In the genomic region with DNA sequence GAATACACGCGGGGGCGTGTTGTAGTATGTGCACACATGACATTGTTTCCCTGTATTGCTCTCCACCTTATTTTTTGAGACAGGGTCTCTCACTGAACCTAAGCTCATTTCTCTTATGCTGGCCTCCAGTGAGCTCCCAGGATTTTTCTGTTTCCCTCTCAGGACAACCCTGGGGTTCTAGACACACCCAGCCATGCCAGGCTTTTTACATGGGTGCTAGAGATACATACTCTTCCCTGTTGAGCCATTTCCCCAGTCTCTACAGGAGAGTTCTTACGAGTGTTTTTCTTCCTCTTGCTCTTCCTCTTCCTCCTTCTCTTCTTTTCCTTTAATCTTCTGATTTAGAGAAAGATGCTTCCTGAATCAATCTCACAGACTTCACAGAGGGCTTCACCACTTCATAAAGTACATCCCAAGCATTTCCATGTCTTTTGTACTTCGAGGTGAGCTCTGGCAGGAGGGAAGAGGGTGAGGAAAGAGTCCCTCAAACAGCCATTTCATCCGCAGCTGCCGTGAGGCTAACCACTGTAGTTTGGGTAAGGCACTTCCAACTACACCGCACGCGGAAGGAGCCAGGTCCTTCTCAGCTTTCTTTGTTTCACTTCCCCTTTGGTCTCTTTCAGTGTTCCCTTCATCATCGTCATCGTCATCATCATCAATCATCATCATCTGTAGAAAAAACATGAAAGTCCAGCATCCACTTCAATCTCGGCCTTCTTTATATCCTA, we compare ENCODE assay signal across 31 mouse cellular contexts. TPM values are rescaled to one million over a fixed set of nuclear protein-coding genes. Genes with fewer than 3 reads are reported as not detected.
DNase-seq lines count a peak whose midpoint lies in the region; ATAC-seq and TF ChIP-seq lines count a peak whose summit lies in the region.
"Had no signal": no experiment of that assay in that cellular context is flagged by ENCODE, and none has a peak within 500 bp of the region (broad histone marks: within the 10 kb centered on the region; RNA-seq: fewer than 3 reads in every experiment).

No protein-coding gene starts in this region.

- H3K4me1 ChIP-seq in heart, embryonic 11.5 days (ENCODE audit: control insufficient read depth, insufficient read depth, low read length), result no peaks in the 10 kb centered on the region
- peaks cover 5 to 19% of the 10 kb centered on the region in 2 experiments for H3K4me1 ChIP-seq in CH12.LX (ENCODE audit: control insufficient read depth in 1 of 2, insufficient read depth in 2 of 2)
- H3K4me1 ChIP-seq: embryonic facial prominence, embryonic 15.5 days; forebrain, embryonic 13.5 days; heart, embryonic 13.5 days; intestine, embryonic 15.5 days; megakaryocyte, embryonic 14.5 days; midbrain, embryonic 12.5 days; neural tube, embryonic 15.5 days had no signal

- DNase-seq in heart, adult 11 months, result peak; percentile 67
- peak; percentile 95 for DNase-seq in CH12.LX (ENCODE audit: extremely low read depth)
- DNase-seq in splenic B cell, adult 2 months (ENCODE audit: low read depth, low spot score), result peak; percentile 60
- no peak for DNase-seq in cerebellum, postnatal 36 days
- DNase-seq: adrenal gland, adult 2 months; adrenal gland, postnatal 36 days; cerebellum, adult 18-20 months; cerebellum, postnatal 10 days; gastrocnemius, postnatal 14 days; heart, postnatal 10 days; kidney, adult 8-10 months; kidney, postnatal 4 days; liver; lung, embryonic 14.5 days; right cerebral cortex, postnatal 25 days; thymus, postnatal 14 days had no signal

- no peaks in the 10 kb centered on the region for H3K79me2 ChIP-seq in CH12.LX (replicated peaks; ENCODE audit: control insufficient read depth, extremely low read depth, insufficient read depth, poor library complexity, severe bottlenecking)

- TF ChIP-seq CTCF in CH12.LX (conservative IDR thresholded peaks at IDR 0.05 in 1 of 2, IDR thresholded peaks at IDR 0.05 in 1 of 2; ENCODE audit: low read depth in 2 of 2, low read length in 2 of 2), result no peak

- no peak overlapping the region for H3K4me2 ChIP-seq in heart, embryonic 11.5 days
- H3K4me2 ChIP-seq in CH12.LX (ENCODE audit: insufficient read depth, low read depth, poor library complexity, severe bottlenecking), result peak overlapping the region; percentile 82
- H3K4me2 ChIP-seq: embryonic facial prominence, embryonic 15.5 days; forebrain, embryonic 13.5 days; heart, embryonic 13.5 days; intestine, embryonic 15.5 days; lung, embryonic 14.5 days; midbrain, embryonic 12.5 days; neural tube, embryonic 15.5 days had no signal

- no peaks in the 10 kb centered on the region for H3K36me3 ChIP-seq in heart, embryonic 11.5 days (ENCODE audit: control insufficient read depth, insufficient read depth, low read length)
- no peaks in the 10 kb centered on the region for H3K36me3 ChIP-seq in CH12.LX (replicated peaks in 1 of 2; ENCODE audit: control insufficient read depth in 1 of 2, insufficient read depth in 1 of 2, low read length in 1 of 2)
- no peaks in the 10 kb centered on the region for H3K36me3 ChIP-seq in splenic B cell, adult 2 months (ENCODE audit: control insufficient read depth, insufficient read depth, low read length, poor library complexity, severe bottlenecking)
- H3K36me3 ChIP-seq: embryonic facial prominence, embryonic 10.5 days; embryonic facial prominence, embryonic 15.5 days; heart, embryonic 13.5 days; intestine, embryonic 15.5 days; midbrain, embryonic 12.5 days; neural tube, embryonic 15.5 days had no signal

- TF ChIP-seq POLR2A in CH12.LX (IDR thresholded peaks at IDR 0.05; ENCODE audit: low read depth, low read length), result peak; percentile 37; the same call in 1 of the 2 replicates

- no peak overlapping the region for H3K27ac ChIP-seq in heart, embryonic 11.5 days (ENCODE audit: low read depth, low read length)
- peak overlapping the region; percentile 23; the same call in 1 of the 2 replicates for H3K27ac ChIP-seq in CH12.LX (ENCODE audit: insufficient read depth, low read depth)
- H3K27ac ChIP-seq: embryonic facial prominence, embryonic 10.5 days; embryonic facial prominence, embryonic 15.5 days; forebrain, embryonic 13.5 days; heart, embryonic 13.5 days; intestine, embryonic 15.5 days; kidney, postnatal 0 days; liver, embryonic 14.5 days; midbrain, embryonic 12.5 days; neural tube, embryonic 15.5 days had no signal

- TF ChIP-seq RAD21 in CH12.LX (IDR thresholded peaks at IDR 0.05; ENCODE audit: low read depth, low read length), result no peak; the same call in 1 of the 2 replicates

- no peaks in the 10 kb centered on the region for H3K9me3 ChIP-seq in heart, embryonic 11.5 days (replicated peaks; ENCODE audit: control insufficient read depth, low read length)
- peaks cover 2% of the 10 kb centered on the region for H3K9me3 ChIP-seq in CH12.LX (replicated peaks; ENCODE audit: low read length)
- H3K9me3 ChIP-seq: embryonic facial prominence, embryonic 15.5 days; forebrain, embryonic 13.5 days; intestine, embryonic 15.5 days; midbrain, embryonic 12.5 days; neural tube, embryonic 15.5 days had no signal

- no peaks in the 10 kb centered on the region for H3K27me3 ChIP-seq in heart, embryonic 11.5 days (ENCODE audit: control insufficient read depth, insufficient read depth, low read length)
- no peaks in the 10 kb centered on the region for H3K27me3 ChIP-seq in CH12.LX (replicated peaks)
- no peaks in the 10 kb centered on the region for H3K27me3 ChIP-seq in splenic B cell, adult 2 months (ENCODE audit: control insufficient read depth, insufficient read depth, low read length, poor library complexity, severe bottlenecking)
- H3K27me3 ChIP-seq: embryonic facial prominence, embryonic 15.5 days; forebrain, embryonic 13.5 days; heart, embryonic 13.5 days; intestine, embryonic 15.5 days; megakaryocyte, embryonic 14.5 days; midbrain, embryonic 12.5 days; neural tube, embryonic 15.5 days had no signal

- WGBS in heart, embryonic 11.5 days (ENCODE audit: insufficient replicate concordance), result 84% methylated on average over 13 of the region's 13 CpGs

- dilution Hi-C loops in CH12.LX (cut with MboI; ENCODE audit: extremely low pct_ligation_motif_present, extremely low pct_unique_long_range_greater_than_20kb, low sequenced_read_pairs), result no loop called here

- H3K9ac ChIP-seq in heart, embryonic 11.5 days (ENCODE audit: low read depth, low read length), result no peak overlapping the region
- H3K9ac ChIP-seq in CH12.LX (ENCODE audit: insufficient read depth, low read depth), result peak overlapping the region; percentile 52
- H3K9ac ChIP-seq: embryonic facial prominence, embryonic 15.5 days; forebrain, embryonic 13.5 days; heart, embryonic 13.5 days; intestine, embryonic 15.5 days; liver, embryonic 14.5 days; lung, embryonic 14.5 days; midbrain, embryonic 12.5 days; neural tube, embryonic 15.5 days had no signal

- TF ChIP-seq EP300 in CH12.LX (IDR thresholded peaks at IDR 0.05; ENCODE audit: low read length), result peak; percentile 94

- in situ Hi-C loops in CH12.LX (cut with MboI; ENCODE audit: low pct_ligation_motif_present, low pct_unique_long_range_greater_than_20kb, low sequenced_read_pairs), result no loop called here

- H3K4me3 ChIP-seq in heart, embryonic 11.5 days (ENCODE audit: low read depth, low read length), result no peak overlapping the region
- H3K4me3 ChIP-seq in CH12.LX (replicated peaks in 1 of 3; ENCODE audit: low read depth in 2 of 3, low read length in 2 of 3, poor library complexity in 1 of 3), result peak overlapping the region in 1 of 3 experiments; percentile 14
- H3K4me3 ChIP-seq: embryonic facial prominence, embryonic 10.5 days; embryonic facial prominence, embryonic 15.5 days; forebrain, embryonic 13.5 days; heart, embryonic 13.5 days; intestine, embryonic 15.5 days; megakaryocyte, embryonic 14.5 days; midbrain, embryonic 12.5 days; neural tube, embryonic 15.5 days had no signal

- no peak for ATAC-seq in heart, embryonic 11.5 days (replicated peaks; ENCODE audit: insufficient number of reproducible peaks, low FRiP score, low TSS enrichment)
- ATAC-seq in megakaryocyte progenitor cell, adult 5-6 weeks (replicated peaks; ENCODE audit: poor library complexity), result peak; percentile 94
- no peak for ATAC-seq in activated CD4-positive, CD25-positive, alpha-beta regulatory T cell, adult 4 months
- ATAC-seq: forebrain, embryonic 13.5 days; hindbrain, embryonic 16.5 days; intestine, embryonic 15.5 days had no signal

TF ChIP-seq in CH12.LX, 34 proteins besides CTCF, POLR2A, EP300 and RAD21 (continues in another document):
- TF ChIP-seq ZNF384 (IDR thresholded peaks at IDR 0.05; ENCODE audit: low read depth, low read length) (peak; percentile 25; the same call in 1 of the 2 replicates), MEF2A (IDR thresholded peaks at IDR 0.05; ENCODE audit: borderline replicate concordance, low read depth, low read length) (peak; percentile 73), MAX (IDR thresholded peaks at IDR 0.05; ENCODE audit: low read length) (peak; percentile 84; the same call in 1 of the 2 replicates), E2F4 (IDR thresholded peaks at IDR 0.05; ENCODE audit: insufficient replicate concordance, low read depth, low read length) (no peak), MAFK (IDR thresholded peaks at IDR 0.05; ENCODE audit: insufficient replicate concordance, low read length) (peak; percentile 43; the same call in 1 of the 2 replicates), USF1 (IDR thresholded peaks at IDR 0.05; ENCODE audit: low read depth, low read length) (no peak), TBP (conservative IDR thresholded peaks at IDR 0.05; ENCODE audit: low read depth, low read length) (peak; percentile 72), TCF12 (IDR thresholded peaks at IDR 0.05; ENCODE audit: low read depth, low read length) (peak; percentile 78), IRF4 (IDR thresholded peaks at IDR 0.05; ENCODE audit: low read depth, low read length) (peak; percentile 99), ELF1 (IDR thresholded peaks at IDR 0.05; ENCODE audit: low read depth, low read length) (peak; percentile 74), NRF1 (IDR thresholded peaks at IDR 0.05; ENCODE audit: low read depth, low read length) (no peak)

RNA-seq across cellular contexts. Expression of gene Tbc1d23, which starts 28.2 kb away (rescaled TPM):
- polyA plus RNA-seq in heart, embryonic 11.5 days (2014; fragmentation: Nextera tagmentation; extraction: Ambion mirVana), result 20.5 and 25.0 TPM in 2 replicates
- total RNA-seq in CH12.LX (2012; rRNA removed) (21.2 and 24.4 TPM in 2 replicates), CH12.LX (2014; rRNA removed) (38.8 and 42.5 TPM in 2 replicates)
- 24.7 and 31.5 TPM in 2 replicates for polyA plus RNA-seq in CH12.LX (2012; ENCODE audit: insufficient read length, low read depth)
- 36.9 and 40.2 TPM in 2 replicates for total RNA-seq in megakaryocyte progenitor cell, adult 5-6 weeks (2015)
- total RNA-seq in megakaryocyte progenitor cell, adult 5-6 weeks (2017), result 46.5 and 53.8 TPM in 2 replicates
- 10 to 100 TPM; 28.5 to 29.1 TPM for polyA plus RNA-seq in activated CD4-positive, CD25-positive, alpha-beta regulatory T cell, adult 4 months (2017; shearing (Covaris generic))

RNA-seq across cellular contexts. Expression of gene Tmem30c, which starts 33.1 kb away (rescaled TPM):
- 0.10 TPM in 1 of 2 replicates, not detected in the other for polyA plus RNA-seq in heart, embryonic 11.5 days (2014; fragmentation: Nextera tagmentation; extraction: Ambion mirVana)
- not detected in 2 replicates for total RNA-seq in CH12.LX (2012; rRNA removed)
- 0.07 TPM in 1 of 2 replicates, not detected in the other for total RNA-seq in CH12.LX (2014; rRNA removed)
- 0.16 TPM in 2 replicates for polyA plus RNA-seq in CH12.LX (2012; ENCODE audit: insufficient read length, low read depth)
- total RNA-seq in megakaryocyte progenitor cell, adult 5-6 weeks (2015), result 0.20 TPM in 1 of 2 replicates, not detected in the other
- total RNA-seq in megakaryocyte progenitor cell, adult 5-6 weeks (2017), result not detected in 2 replicates
- polyA plus RNA-seq in activated CD4-positive, CD25-positive, alpha-beta regulatory T cell, adult 4 months (2017; shearing (Covaris generic)), result not detected
- total RNA-seq: adrenal gland, adult 2 months; adrenal gland, postnatal 36 days; gastrocnemius, postnatal 14 days; heart, adult 18-20 months; heart, postnatal 10 days had no signal
- polyA plus RNA-seq: adrenal gland, adult 2 months; heart, embryonic 13.5 days; intestine, embryonic 15.5 days; kidney, postnatal 0 days; liver, embryonic 14.5 days had no signal

Comparison
In these comparisons a context has a peak if more than half of its experiments do, and no peak if none do; other contexts are left out.
1. DNase-seq: peak in heart, adult 11 months (single experiment), CH12.LX (single experiment) and splenic B cell, adult 2 months (single experiment); none in cerebellum, postnatal 36 days (0 of 2).